Mouse (Mus musculus) small intestine, adult 2 months (tissue): ENCODE data around the gene Meis2. TPM values are rescaled to one million over a fixed set of nuclear protein-coding genes. Genes with fewer than 3 reads are reported as not detected.

Experiments
- H3K27ac ChIP-seq: fragments of 200-500 bp; 2 replicates; pipeline ENCODE4 v1.5.1; 2012; ENCODE audit warnings: low read depth, low read length, control low read depth, inconsistent platforms; ENCODE audit not compliant: insufficient read depth
- H3K27me3 ChIP-seq: fragments of 200-500 bp; 2 replicates; pipeline ENCODE4 v1.6.1; 2012; ENCODE audit warnings: mild to moderate bottlenecking, moderate library complexity, low read length, inconsistent platforms; ENCODE audit not compliant: control insufficient read depth, insufficient read depth
- H3K36me3 ChIP-seq: fragments of 200-500 bp; 2 replicates; pipeline ENCODE4 v1.6.1; 2012; ENCODE audit warnings: mild to moderate bottlenecking, low read length, control low read depth, inconsistent platforms; ENCODE audit not compliant: control insufficient read depth, insufficient read depth
- H3K4me1 ChIP-seq: fragments of 200-500 bp; 2 replicates; pipeline ENCODE4 v1.6.1; 2012; ENCODE audit warnings: low read length, inconsistent platforms, mixed read lengths; ENCODE audit not compliant: control insufficient read depth, insufficient read depth, insufficient read length
- H3K4me3 ChIP-seq: fragments of 200-500 bp; 2 replicates; pipeline ENCODE4 v1.5.1; 2012; ENCODE audit warnings: low read depth, mild to moderate bottlenecking, control low read depth, inconsistent platforms, low read length, moderate library complexity
- CTCF ChIP-seq: fragments of 200-500 bp; IDR thresholded peaks from 2 replicates; pipeline ENCODE4 v1.5.1; 2012; ENCODE audit warnings: low read depth, mild to moderate bottlenecking, control low read depth, inconsistent platforms, low read length, moderate library complexity, mixed read lengths; ENCODE audit not compliant: insufficient replicate concordance, insufficient read length; ENCODE audit errors: extremely low read depth
- POLR2A ChIP-seq: fragments of 200-500 bp; IDR thresholded peaks from 2 replicates; pipeline ENCODE4 v1.6.1; 2012; ENCODE audit warnings: low read depth, mild to moderate bottlenecking, control low read depth, inconsistent platforms, low read length, moderate library complexity
- WGBS: fragments of 180-500 bp; shearing (Covaris S2); methylation state at CpG from one replicate; pipeline ENCODE4 v1.1.7; 2018; 5-methylcytosine and 5-hydroxymethylcytosine counted together
- polyA plus RNA-seq: library from polyadenylated mRNA; depleted of rRNA; stranded (reverse); fragments of >200 nt; gene quantifications from 2 replicates; pipeline ENCODE4 v1.2.3, GENCODE M21; 2012

The Meis2 gene
- polyA plus RNA-seq, 1 experiment = 3.9 TPM

DNA sequence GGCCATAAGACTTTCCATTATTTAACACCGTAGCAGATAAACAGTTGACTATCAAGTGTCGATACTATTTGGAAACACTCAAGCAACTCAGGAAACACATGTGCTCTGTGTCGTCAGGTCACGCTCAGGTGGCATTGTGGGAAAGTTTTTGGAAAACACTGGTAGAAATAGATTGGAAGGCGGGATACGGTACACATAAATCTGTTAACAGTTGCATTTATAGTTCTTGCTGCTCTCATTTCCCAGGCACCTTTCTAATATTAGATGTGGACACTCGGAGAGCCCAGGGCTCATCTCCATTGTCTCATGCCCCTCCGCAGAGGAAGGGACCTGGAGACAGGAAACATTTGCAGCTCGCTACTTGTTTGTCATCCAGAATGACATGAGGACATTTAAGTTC lies 128.9 kb downstream of the Meis2 start:
- no peaks in the 10 kb centered on the region for H3K27me3 ChIP-seq
- no peaks in the 10 kb centered on the region for H3K4me1 ChIP-seq
- 87% methylated on average over 9 of the region's 9 CpGs for WGBS
- H3K27ac ChIP-seq = no peak overlapping the region
- no peaks in the 10 kb centered on the region for H3K36me3 ChIP-seq
- H3K4me3 ChIP-seq = no peak overlapping the region
- no peak for TF ChIP-seq CTCF
- TF ChIP-seq POLR2A = no peak

DNA sequence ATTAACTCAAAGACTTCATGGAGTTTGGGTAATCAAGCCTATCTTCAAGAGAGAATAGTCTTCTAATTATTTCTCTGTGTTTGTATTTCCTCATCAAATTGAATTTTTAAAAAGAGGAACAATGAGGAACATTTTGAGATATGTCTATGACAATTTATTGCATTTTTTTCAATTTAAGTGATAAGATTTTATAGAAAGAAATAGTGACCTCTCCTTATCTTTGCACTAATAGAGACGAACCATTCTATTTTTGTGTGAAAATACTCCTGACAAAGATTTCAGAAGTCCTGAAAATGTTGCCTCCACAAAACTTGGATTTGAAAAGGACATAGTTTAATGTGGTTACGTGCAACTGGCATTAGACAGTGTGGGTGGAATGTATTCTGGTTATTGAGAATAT lies 131.3 kb downstream of the Meis2 start:
- Histone ChIP-seq H3K27me3 (no peaks in the 10 kb centered on the region), H3K27ac (no peak overlapping the region), H3K4me3 (no peak overlapping the region), H3K4me1 (no peaks in the 10 kb centered on the region), H3K36me3 (no peaks in the 10 kb centered on the region)
- WGBS = 73% methylated on average over 2 of the region's 2 CpGs
- TF ChIP-seq CTCF (no peak), POLR2A (no peak)

DNA sequence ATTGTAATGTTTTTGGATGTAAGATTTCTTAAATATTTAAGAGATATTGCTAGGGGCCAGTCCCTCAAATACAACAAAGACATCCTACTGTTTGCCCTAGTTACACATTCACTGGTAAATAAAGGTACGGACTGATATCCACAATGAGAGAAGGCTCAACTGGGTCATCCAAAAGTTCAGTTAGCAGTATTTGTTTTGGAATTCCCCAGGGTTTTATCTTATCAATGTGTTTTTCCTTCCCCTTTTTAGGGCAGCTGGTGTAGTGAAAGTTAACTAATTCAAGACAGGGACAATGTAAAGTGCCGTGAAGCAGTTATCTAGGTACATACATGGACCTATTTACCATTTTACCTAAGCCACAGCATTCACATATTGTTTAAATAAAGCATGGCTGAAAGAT lies 132.4 kb downstream of the Meis2 start:
- TF ChIP-seq POLR2A = no peak
- TF ChIP-seq CTCF = no peak
- Histone ChIP-seq H3K4me3 (no peak overlapping the region), H3K27me3 (no peaks in the 10 kb centered on the region), H3K27ac (no peak overlapping the region), H3K4me1 (no peaks in the 10 kb centered on the region), H3K36me3 (no peaks in the 10 kb centered on the region)
- WGBS = 19% methylated on average over 2 of the region's 2 CpGs

DNA sequence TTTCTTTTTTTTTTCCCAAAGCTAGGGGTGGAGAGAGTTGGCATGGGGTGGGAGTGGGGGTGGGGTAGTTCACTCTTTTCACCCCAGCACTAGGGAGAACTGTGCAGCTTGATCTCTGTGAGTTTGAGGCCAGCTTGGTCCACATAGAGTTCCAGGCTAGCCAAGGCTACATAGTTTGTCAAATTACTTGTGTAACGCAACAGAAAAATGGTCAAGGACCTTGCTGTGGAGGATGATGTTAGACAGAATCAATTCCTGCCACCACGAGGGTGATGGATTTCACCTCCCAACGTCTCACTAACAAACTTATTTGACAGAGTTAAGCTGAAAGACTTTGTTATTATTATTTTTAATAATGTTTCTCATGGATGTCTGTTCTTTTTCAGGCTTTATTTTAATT lies 139.9 kb downstream of the Meis2 start:
- Histone ChIP-seq H3K4me1 (peaks cover 8% of the 10 kb centered on the region; the same call in 1 of the 2 replicates), H3K27ac (no peak overlapping the region), H3K36me3 (no peaks in the 10 kb centered on the region), H3K4me3 (no peak overlapping the region), H3K27me3 (no peaks in the 10 kb centered on the region)
- TF ChIP-seq POLR2A = no peak
- no peak for TF ChIP-seq CTCF
- WGBS = 74% methylated on average over 3 of the region's 3 CpGs

DNA sequence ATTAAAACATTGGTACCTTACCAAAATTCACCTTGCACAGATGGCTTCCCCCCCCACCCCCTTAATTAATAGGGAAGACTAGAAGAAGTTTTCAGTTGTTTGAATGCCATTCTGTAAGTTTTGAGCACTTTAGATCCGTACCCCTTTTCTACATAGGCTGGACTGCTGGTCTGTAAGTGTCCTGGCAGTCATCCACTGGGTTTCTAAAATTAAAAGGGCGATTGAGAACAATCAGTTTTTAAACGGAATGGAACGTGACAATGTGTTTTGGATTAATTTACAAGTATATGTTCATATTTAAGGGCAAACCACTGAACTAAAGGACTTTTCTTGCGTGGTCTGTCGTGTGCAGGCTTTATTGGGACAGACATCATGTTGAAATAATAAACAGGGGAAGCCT lies 141.2 kb downstream of the Meis2 start:
- Histone ChIP-seq H3K36me3 (no peaks in the 10 kb centered on the region), H3K4me1 (peaks cover 9% of the 10 kb centered on the region; the same call in 1 of the 2 replicates), H3K4me3 (no peak overlapping the region), H3K27me3 (no peaks in the 10 kb centered on the region), H3K27ac (no peak overlapping the region)
- TF ChIP-seq POLR2A (no peak), CTCF (no peak)
- WGBS = 79% methylated on average over 6 of the region's 6 CpGs

DNA sequence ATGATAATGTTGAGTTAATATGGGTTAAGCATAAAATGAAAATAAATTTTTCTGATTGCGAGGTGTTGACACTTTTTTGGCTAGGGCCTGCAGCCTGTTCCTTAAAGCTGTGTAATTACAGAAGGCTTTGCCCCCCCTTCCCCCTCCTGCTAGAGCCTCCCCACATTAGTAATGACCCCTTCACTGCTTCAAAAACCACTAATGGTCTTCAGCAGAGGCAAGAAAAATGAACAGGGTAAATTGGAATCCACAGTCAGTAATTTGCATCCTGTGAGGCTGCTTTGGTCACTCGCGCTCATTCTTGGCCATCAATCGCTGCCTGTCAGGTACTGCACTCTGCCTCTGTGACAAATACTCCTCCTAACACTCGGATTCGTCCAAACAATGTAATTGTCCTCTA lies 142.4 kb downstream of the Meis2 start:
- no peaks in the 10 kb centered on the region for H3K27me3 ChIP-seq
- H3K4me3 ChIP-seq = no peak overlapping the region
- peaks cover 14% of the 10 kb centered on the region; the same call in 1 of the 2 replicates for H3K4me1 ChIP-seq
- TF ChIP-seq CTCF (no peak), POLR2A (no peak)
- H3K36me3 ChIP-seq = no peaks in the 10 kb centered on the region
- 67% methylated on average over 6 of the region's 6 CpGs for WGBS
- no peak overlapping the region for H3K27ac ChIP-seq

DNA sequence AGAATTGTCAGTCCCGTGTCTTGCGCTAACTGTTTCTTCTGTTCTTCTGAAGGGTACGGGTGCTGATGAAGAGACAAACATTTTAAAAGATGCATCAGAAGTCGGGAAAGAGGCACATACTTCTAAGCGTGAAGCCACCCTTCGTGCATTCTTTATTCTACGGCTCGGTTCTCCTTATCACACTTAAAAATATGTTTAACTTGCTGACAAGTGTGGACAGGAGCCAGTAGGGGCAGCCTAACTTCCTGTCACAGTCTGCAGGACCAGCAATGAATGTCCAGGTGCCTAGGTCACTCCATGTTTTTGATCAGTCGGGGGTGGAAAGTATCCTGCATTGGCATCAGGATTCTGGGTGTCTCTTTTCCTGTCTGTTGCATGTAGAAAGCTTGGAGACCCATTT lies 144.0 kb downstream of the Meis2 start:
- Histone ChIP-seq H3K27ac (0 out of 2 replicates have a peak overlapping the region, but pooled peaks have one; percentile 12), H3K4me3 (no peak overlapping the region), H3K36me3 (no peaks in the 10 kb centered on the region), H3K4me1 (peaks cover 19% of the 10 kb centered on the region; the same call in 1 of the 2 replicates), H3K27me3 (no peaks in the 10 kb centered on the region)
- TF ChIP-seq POLR2A = no peak
- no peak for TF ChIP-seq CTCF
- 67% methylated on average over 9 of the region's 9 CpGs for WGBS
